Mouse (Mus musculus): Measurements from ENCODE around the gene Tmem213. TPM values are rescaled to one million over a fixed set of nuclear protein-coding genes. Genes with fewer than 3 reads are reported as not detected.

Tmem213 gene
- polyA plus RNA-seq, 1 experiment: not detected

- WGBS: 42% methylated on average over 9 of the region's 9 CpGs
- DNase-seq (ENCODE audit: low read depth, low spot score): no peak
These were observed 1.8 kb downstream of the Tmem213 start for GRCm38 (mm10) chr6:38110859-38111258.

- WGBS: 57% methylated on average over 4 of the region's 4 CpGs
- no peak for DNase-seq (ENCODE audit: low read depth, low spot score)
These were observed 7.2 kb downstream of the Tmem213 start for GRCm38 (mm10) chr6:38116107-38116770.

GRCm38 (mm10) chr6:38118341-38118740 lies 9.3 kb downstream of the Tmem213 start:
- WGBS: 70% methylated on average over 6 of the region's 6 CpGs
- DNase-seq (ENCODE audit: low read depth, low spot score): no peak

- 32% methylated on average over 9 of the region's 9 CpGs for WGBS
- no peak for DNase-seq (ENCODE audit: low read depth, low spot score)
These were observed 11.8 kb downstream of the Tmem213 start for GRCm38 (mm10) chr6:38120681-38121371.

- 83% methylated on average over 5 of the region's 5 CpGs for WGBS
- no peak for DNase-seq (ENCODE audit: low read depth, low spot score)
These were observed 12.8 kb downstream of the Tmem213 start for GRCm38 (mm10) chr6:38121843-38122242.

- no peak for DNase-seq (ENCODE audit: low read depth, low spot score)
- 30% methylated on average over 6 of the region's 6 CpGs for WGBS
These were observed 13.7 kb downstream of the Tmem213 start for GRCm38 (mm10) chr6:38122791-38123190.

- 65% methylated on average over 18 of the region's 18 CpGs for WGBS
- DNase-seq (ENCODE audit: low read depth, low spot score): no peak
These were observed 14.6 kb downstream of the Tmem213 start for GRCm38 (mm10) chr6:38123471-38124206.

- 47% methylated on average over 7 of the region's 7 CpGs for WGBS
- DNase-seq (ENCODE audit: low read depth, low spot score): no peak
These were observed 15.3 kb downstream of the Tmem213 start, which contains the start of gene Atp6v0a4 for GRCm38 (mm10) chr6:38124207-38124835. Gene Atp6v0a4, minus strand, starts transcription at chr6:38124586.

- WGBS: 83% methylated on average over 5 of the region's 5 CpGs
- DNase-seq (ENCODE audit: low read depth, low spot score): no peak
These were observed 15.8 kb downstream of the Tmem213 start for GRCm38 (mm10) chr6:38124882-38125281.

GRCm38 (mm10) chr6:38125462-38125861 lies 16.4 kb downstream of the Tmem213 start:
- 95% methylated on average over 3 of the region's 3 CpGs for WGBS
- DNase-seq (ENCODE audit: low read depth, low spot score): no peak

- WGBS: 86% methylated on average over 14 of the region's 14 CpGs
- no peak for DNase-seq (ENCODE audit: low read depth, low spot score)
These were observed 19.1 kb downstream of the Tmem213 start for GRCm38 (mm10) chr6:38128115-38128514.

GRCm38 (mm10) chr6:38129883-38130282 lies 20.8 kb downstream of the Tmem213 start:
- WGBS: 98% methylated on average over 5 of the region's 5 CpGs
- DNase-seq (ENCODE audit: low read depth, low spot score): no peak

- 61% methylated on average over 4 of the region's 4 CpGs for WGBS
These were observed 22.8 kb downstream of the Tmem213 start for GRCm38 (mm10) chr6:38131801-38132231.

GRCm38 (mm10) chr6:38134806-38135559 lies 25.9 kb downstream of the Tmem213 start:
- 70% methylated on average over 8 of the region's 8 CpGs for WGBS
- no peak for DNase-seq (ENCODE audit: low read depth, low spot score)

More at GRCm38 (mm10) chr6:38131801-38132231, 22.8 kb downstream of the Tmem213 start:
- no peak for DNase-seq (ENCODE audit: low read depth, low spot score)

GRCm38 (mm10) chr6:38139086-38139485 lies 30.0 kb downstream of the Tmem213 start:
- 86% methylated on average over 3 of the region's 3 CpGs for WGBS
- no peak for DNase-seq (ENCODE audit: low read depth, low spot score)

- WGBS: 92% methylated on average over 9 of the region's 9 CpGs
- no peak for DNase-seq (ENCODE audit: low read depth, low spot score)
These were observed 31.3 kb downstream of the Tmem213 start for GRCm38 (mm10) chr6:38140402-38140801.

GRCm38 (mm10) chr6:38144161-38144998 lies 35.3 kb downstream of the Tmem213 start:
- 14% methylated on average over 9 of the region's 9 CpGs for WGBS
- DNase-seq (ENCODE audit: low read depth, low spot score): peak; percentile 57

GRCm38 (mm10) chr6:38145463-38146065 lies 36.5 kb downstream of the Tmem213 start:
- DNase-seq (ENCODE audit: low read depth, low spot score): no peak
- 81% methylated on average over 8 of the region's 8 CpGs for WGBS
